Mouse (Mus musculus): ENCODE results near the gene Orai1. TPM values are rescaled to one million over a fixed set of nuclear protein-coding genes. Genes with fewer than 3 reads are reported as not detected.

Gene Orai1
- polyA plus RNA-seq, 1 experiment from 2014 or later, result 16.8 TPM

GRCm38 (mm10) chr5:123021438-123021837 is 6.6 kb downstream of the Orai1 start:
- Histone ChIP-seq H3K4me3 (ENCODE audit: low read depth, low read length) (no peak overlapping the region), H3K36me3 (ENCODE audit: insufficient read depth) (no peaks in the 10 kb centered on the region), H3K27ac (ENCODE audit: low read depth) (no peak overlapping the region), H3K4me2 (no peak overlapping the region), H3K4me1 (ENCODE audit: insufficient read depth) (peaks cover 7% of the 10 kb centered on the region; the same call in 1 of the 2 replicates), H3K9me3 (ENCODE audit: low read depth, low read length) (no peaks in the 10 kb centered on the region), H3K9ac (no peak overlapping the region), H3K27me3 (ENCODE audit: insufficient read depth, low read length) (no peaks in the 10 kb centered on the region)
- ATAC-seq (ENCODE audit: insufficient read depth), result no peak
- TF ChIP-seq CTCF (IDR thresholded peaks at IDR 0.05; ENCODE audit: low read depth), result no peak
- 85% methylated on average over 7 of the region's 7 CpGs for WGBS
- no peak for DNase-seq

GRCm38 (mm10) chr5:123023049-123023448 is 8.2 kb downstream of the Orai1 start:
- Histone ChIP-seq H3K9ac (no peak overlapping the region), H3K27me3 (ENCODE audit: insufficient read depth, low read length) (no peaks in the 10 kb centered on the region), H3K4me2 (no peak overlapping the region), H3K9me3 (ENCODE audit: low read depth, low read length) (no peaks in the 10 kb centered on the region), H3K27ac (ENCODE audit: low read depth) (no peak overlapping the region), H3K4me3 (ENCODE audit: low read depth, low read length) (no peak overlapping the region), H3K4me1 (ENCODE audit: insufficient read depth) (no peaks in the 10 kb centered on the region), H3K36me3 (ENCODE audit: insufficient read depth) (no peaks in the 10 kb centered on the region)
- DNase-seq, result no peak
- 72% methylated on average over 6 of the region's 6 CpGs for WGBS
- no peak for TF ChIP-seq CTCF (IDR thresholded peaks at IDR 0.05; ENCODE audit: low read depth)
- ATAC-seq (ENCODE audit: insufficient read depth), result no peak

GRCm38 (mm10) chr5:123024312-123024711 is 9.4 kb downstream of the Orai1 start:
- H3K4me3 ChIP-seq (ENCODE audit: low read depth, low read length), result no peak overlapping the region
- TF ChIP-seq CTCF (IDR thresholded peaks at IDR 0.05; ENCODE audit: low read depth), result no peak
- DNase-seq (no peak), ATAC-seq (ENCODE audit: insufficient read depth) (no peak)
- no peaks in the 10 kb centered on the region for H3K9me3 ChIP-seq (ENCODE audit: low read depth, low read length)
- H3K36me3 ChIP-seq (ENCODE audit: insufficient read depth), result peaks cover under 1% of the 10 kb centered on the region; the same call in 1 of the 2 replicates
- 77% methylated on average over 6 of the region's 6 CpGs for WGBS
- no peak overlapping the region for H3K9ac ChIP-seq
- no peak overlapping the region for H3K27ac ChIP-seq (ENCODE audit: low read depth)
- no peak overlapping the region for H3K4me2 ChIP-seq
- H3K4me1 ChIP-seq (ENCODE audit: insufficient read depth), result no peaks in the 10 kb centered on the region
- no peaks in the 10 kb centered on the region for H3K27me3 ChIP-seq (ENCODE audit: insufficient read depth, low read length)

GRCm38 (mm10) chr5:123024965-123025573 is 10.2 kb downstream of the Orai1 start:
- Histone ChIP-seq H3K4me1 (ENCODE audit: insufficient read depth) (no peaks in the 10 kb centered on the region), H3K4me3 (ENCODE audit: low read depth, low read length) (no peak overlapping the region), H3K36me3 (ENCODE audit: insufficient read depth) (peaks cover 9% of the 10 kb centered on the region; the same call in 1 of the 2 replicates), H3K27ac (ENCODE audit: low read depth) (no peak overlapping the region), H3K27me3 (ENCODE audit: insufficient read depth, low read length) (no peaks in the 10 kb centered on the region), H3K4me2 (no peak overlapping the region), H3K9me3 (ENCODE audit: low read depth, low read length) (no peaks in the 10 kb centered on the region), H3K9ac (no peak overlapping the region)
- WGBS, result 74% methylated on average over 9 of the region's 9 CpGs
- ATAC-seq (ENCODE audit: insufficient read depth), result no peak
- TF ChIP-seq CTCF (IDR thresholded peaks at IDR 0.05; ENCODE audit: low read depth), result no peak
- no peak for DNase-seq

- no peaks in the 10 kb centered on the region for H3K27me3 ChIP-seq (ENCODE audit: insufficient read depth, low read length)
- DNase-seq (no peak), ATAC-seq (ENCODE audit: insufficient read depth) (no peak)
- H3K4me3 ChIP-seq (ENCODE audit: low read depth, low read length), result no peak overlapping the region
- H3K9me3 ChIP-seq (ENCODE audit: low read depth, low read length), result no peaks in the 10 kb centered on the region
- H3K4me1 ChIP-seq (ENCODE audit: insufficient read depth), result no peaks in the 10 kb centered on the region
- no peak overlapping the region for H3K9ac ChIP-seq
- H3K36me3 ChIP-seq (ENCODE audit: insufficient read depth), result peaks cover 22% of the 10 kb centered on the region; the same call in 1 of the 2 replicates
- H3K4me2 ChIP-seq, result no peak overlapping the region
- TF ChIP-seq CTCF (IDR thresholded peaks at IDR 0.05; ENCODE audit: low read depth), result no peak
- WGBS, result 56% methylated on average over 6 of the region's 6 CpGs
- H3K27ac ChIP-seq (ENCODE audit: low read depth), result peak overlapping the region; percentile 37; the same call in 1 of the 2 replicates
These were observed 11.5 kb downstream of the Orai1 start for GRCm38 (mm10) chr5:123026414-123026813.

- TF ChIP-seq CTCF (IDR thresholded peaks at IDR 0.05; ENCODE audit: low read depth), result no peak
- 45% methylated on average over 6 of the region's 6 CpGs for WGBS
- Histone ChIP-seq H3K36me3 (ENCODE audit: insufficient read depth) (peaks cover 25% of the 10 kb centered on the region; the same call in 1 of the 2 replicates), H3K4me1 (ENCODE audit: insufficient read depth) (no peaks in the 10 kb centered on the region), H3K27ac (ENCODE audit: low read depth) (no peak overlapping the region), H3K4me3 (ENCODE audit: low read depth, low read length) (no peak overlapping the region), H3K4me2 (no peak overlapping the region), H3K9me3 (ENCODE audit: low read depth, low read length) (no peaks in the 10 kb centered on the region), H3K27me3 (ENCODE audit: insufficient read depth, low read length) (no peaks in the 10 kb centered on the region), H3K9ac (no peak overlapping the region)
- no peak for ATAC-seq (ENCODE audit: insufficient read depth)
- peak; percentile 55 for DNase-seq
These were observed 12.6 kb downstream of the Orai1 start for GRCm38 (mm10) chr5:123027436-123027835.

GRCm38 (mm10) chr5:123029729-123030128 is 14.9 kb downstream of the Orai1 start:
- TF ChIP-seq CTCF (IDR thresholded peaks at IDR 0.05; ENCODE audit: low read depth), result no peak
- Histone ChIP-seq H3K4me3 (ENCODE audit: low read depth, low read length) (no peak overlapping the region), H3K9me3 (ENCODE audit: low read depth, low read length) (no peaks in the 10 kb centered on the region), H3K27ac (ENCODE audit: low read depth) (no peak overlapping the region), H3K27me3 (ENCODE audit: insufficient read depth, low read length) (no peaks in the 10 kb centered on the region), H3K4me2 (no peak overlapping the region), H3K4me1 (ENCODE audit: insufficient read depth) (no peaks in the 10 kb centered on the region), H3K9ac (no peak overlapping the region), H3K36me3 (ENCODE audit: insufficient read depth) (peaks cover 26% of the 10 kb centered on the region; the same call in 1 of the 2 replicates)
- ATAC-seq (ENCODE audit: insufficient read depth) (no peak), DNase-seq (no peak)
- WGBS, result 91% methylated on average over 7 of the region's 7 CpGs

Data from lung, embryonic 14.5 days (tissue).